Mouse (Mus musculus) neural tube, embryonic 15.5 days (tissue): Measurements from ENCODE around the gene Cep85l. TPM values are rescaled to one million over a fixed set of nuclear protein-coding genes. Genes with fewer than 3 reads are reported as not detected.

Experiments used
- ATAC-seq: fragments of 200-750 bp; cut with Nextera tagmentation; 2 replicates; pipeline ENCODE4 v1.8.0; 2017; ENCODE audit warnings: mild to moderate bottlenecking, moderate TSS enrichment, moderate library complexity; ENCODE audit not compliant: low FRiP score
- H3K27ac ChIP-seq: fragments of 300-500 bp; sonication (generic); replicated peaks from 2 replicates; pipeline ENCODE4 v1.5.1; 2015; ENCODE audit warnings: mild to moderate bottlenecking, inconsistent platforms
- H3K27me3 ChIP-seq: fragments of 300-500 bp; sonication (generic); replicated peaks from 2 replicates; pipeline ENCODE4 v1.6.1; 2015; ENCODE audit warnings: inconsistent platforms
- H3K36me3 ChIP-seq: fragments of 300-500 bp; sonication (generic); 2 replicates; pipeline ENCODE4 v1.6.1; 2015; ENCODE audit warnings: inconsistent platforms
- H3K4me1 ChIP-seq: fragments of 300-500 bp; sonication (generic); 2 replicates; pipeline ENCODE4 v1.6.1; 2015; ENCODE audit warnings: inconsistent platforms
- H3K4me2 ChIP-seq: fragments of 300-500 bp; sonication (generic); 2 replicates; pipeline ENCODE4 v1.6.1; 2015; ENCODE audit warnings: inconsistent platforms, mild to moderate bottlenecking, moderate library complexity
- H3K4me3 ChIP-seq: fragments of 300-500 bp; sonication (generic); replicated peaks from 2 replicates; pipeline ENCODE4 v1.5.1; 2015; ENCODE audit warnings: mild to moderate bottlenecking, inconsistent platforms
- H3K9ac ChIP-seq: fragments of 300-500 bp; sonication (generic); replicated peaks from 2 replicates; pipeline ENCODE4 v1.6.1; 2015; ENCODE audit warnings: mild to moderate bottlenecking, inconsistent platforms
- H3K9me3 ChIP-seq: fragments of 300-500 bp; sonication (generic); replicated peaks from 2 replicates; pipeline ENCODE4 v1.6.1; 2016; ENCODE audit warnings: inconsistent platforms
- WGBS: fragments of 180-500 bp; shearing (Covaris S2); methylation state at CpG from one replicate; pipeline ENCODE4 v1.1.7; 2015; ENCODE audit warnings: mixed read lengths; 5-methylcytosine and 5-hydroxymethylcytosine counted together
- polyA plus RNA-seq: library from polyadenylated mRNA; unstranded; fragments of >200 nt; fragmentation: Nextera tagmentation; extraction: Ambion mirVana; gene quantifications from 2 replicates; pipeline ENCODE4 v1.2.1, GENCODE M21; 2015

The Cep85l gene
- polyA plus RNA-seq, 1 experiment from 2014 or later: 5.0 TPM

- H3K9ac ChIP-seq: no peak overlapping the region
- 82% methylated on average over 3 of the region's 3 CpGs for WGBS
- no peak overlapping the region for H3K27ac ChIP-seq
- no peaks in the 10 kb centered on the region for H3K9me3 ChIP-seq
- no peak overlapping the region for H3K4me2 ChIP-seq
- H3K36me3 ChIP-seq: peaks cover 7% of the 10 kb centered on the region
- H3K4me3 ChIP-seq: no peak overlapping the region
- H3K4me1 ChIP-seq: peaks cover 8% of the 10 kb centered on the region
- no peaks in the 10 kb centered on the region for H3K27me3 ChIP-seq
- ATAC-seq: no peak
These were observed 26.1 kb downstream of the Cep85l start for GRCm38 (mm10) chr10:53353665-53354064.

- Histone ChIP-seq H3K27me3 (no peaks in the 10 kb centered on the region), H3K36me3 (0 out of 2 replicates have a peak, but pooled peaks cover 4% of the 10 kb centered on the region), H3K27ac (no peak overlapping the region), H3K4me1 (peaks cover 8% of the 10 kb centered on the region), H3K9ac (no peak overlapping the region), H3K4me2 (no peak overlapping the region), H3K4me3 (no peak overlapping the region), H3K9me3 (no peaks in the 10 kb centered on the region)
- no peak for ATAC-seq
- 95% methylated on average over 1 of the region's 1 CpGs for WGBS
These were observed 30.5 kb downstream of the Cep85l start for GRCm38 (mm10) chr10:53349254-53349653.

GRCm38 (mm10) chr10:53347787-53348755 lies 31.7 kb downstream of the Cep85l start:
- no peaks in the 10 kb centered on the region for H3K9me3 ChIP-seq
- H3K4me2 ChIP-seq: no peak overlapping the region
- peak; percentile 76 for ATAC-seq
- peaks cover 10% of the 10 kb centered on the region for H3K4me1 ChIP-seq
- 0 out of 2 replicates have a peak, but pooled peaks cover 4% of the 10 kb centered on the region for H3K36me3 ChIP-seq
- peak overlapping the region; percentile 37; the same call in 1 of the 2 replicates for H3K27ac ChIP-seq
- H3K9ac ChIP-seq: no peak overlapping the region
- H3K4me3 ChIP-seq: no peak overlapping the region
- no peaks in the 10 kb centered on the region for H3K27me3 ChIP-seq
- WGBS: 57% methylated on average over 10 of the region's 10 CpGs

GRCm38 (mm10) chr10:53346916-53347315 lies 32.8 kb downstream of the Cep85l start:
- Histone ChIP-seq H3K27me3 (no peaks in the 10 kb centered on the region), H3K4me3 (no peak overlapping the region), H3K36me3 (0 out of 2 replicates have a peak, but pooled peaks cover 4% of the 10 kb centered on the region), H3K4me1 (peaks cover 10% of the 10 kb centered on the region), H3K9me3 (no peaks in the 10 kb centered on the region), H3K9ac (no peak overlapping the region), H3K4me2 (no peak overlapping the region), H3K27ac (no peak overlapping the region)
- WGBS: 90% methylated on average over 5 of the region's 5 CpGs
- no peak for ATAC-seq

GRCm38 (mm10) chr10:53346506-53346905 lies 33.2 kb downstream of the Cep85l start:
- Histone ChIP-seq H3K27ac (no peak overlapping the region), H3K4me2 (no peak overlapping the region), H3K36me3 (0 out of 2 replicates have a peak, but pooled peaks cover 4% of the 10 kb centered on the region), H3K9me3 (no peaks in the 10 kb centered on the region), H3K9ac (no peak overlapping the region), H3K4me3 (no peak overlapping the region), H3K4me1 (peaks cover 10% of the 10 kb centered on the region), H3K27me3 (no peaks in the 10 kb centered on the region)
- ATAC-seq: no peak
- WGBS: 54% methylated on average over 3 of the region's 3 CpGs

GRCm38 (mm10) chr10:53345508-53345907 lies 34.2 kb downstream of the Cep85l start:
- WGBS: 89% methylated on average over 4 of the region's 4 CpGs
- no peak for ATAC-seq

GRCm38 (mm10) chr10:53343865-53344264 lies 35.9 kb downstream of the Cep85l start:
- no peak for ATAC-seq
- WGBS: 62% methylated on average over 10 of the region's 10 CpGs
- Histone ChIP-seq H3K4me3 (no peak overlapping the region), H3K9me3 (no peaks in the 10 kb centered on the region), H3K36me3 (0 out of 2 replicates have a peak, but pooled peaks cover 4% of the 10 kb centered on the region), H3K4me2 (no peak overlapping the region), H3K27me3 (no peaks in the 10 kb centered on the region), H3K9ac (no peak overlapping the region), H3K27ac (no peak overlapping the region), H3K4me1 (peaks cover 2% of the 10 kb centered on the region; the same call in 1 of the 2 replicates)

More at GRCm38 (mm10) chr10:53345508-53345907, 34.2 kb downstream of the Cep85l start:
- H3K27ac ChIP-seq: no peak overlapping the region
- peaks cover 4% of the 10 kb centered on the region for H3K4me1 ChIP-seq
- H3K36me3 ChIP-seq: 0 out of 2 replicates have a peak, but pooled peaks cover 4% of the 10 kb centered on the region
- H3K9ac ChIP-seq: no peak overlapping the region
- H3K4me3 ChIP-seq: no peak overlapping the region
- H3K27me3 ChIP-seq: no peaks in the 10 kb centered on the region
- H3K4me2 ChIP-seq: no peak overlapping the region
- no peaks in the 10 kb centered on the region for H3K9me3 ChIP-seq

- WGBS: 34% methylated on average over 6 of the region's 6 CpGs
- H3K9me3 ChIP-seq: no peaks in the 10 kb centered on the region
- no peak for ATAC-seq
These were observed 36.4 kb downstream of the Cep85l start for GRCm38 (mm10) chr10:53343384-53343783.

GRCm38 (mm10) chr10:53342166-53342728 lies 37.5 kb downstream of the Cep85l start:
- Histone ChIP-seq H3K36me3 (no peaks in the 10 kb centered on the region), H3K27me3 (no peaks in the 10 kb centered on the region), H3K27ac (no peak overlapping the region), H3K4me3 (no peak overlapping the region), H3K4me1 (peaks cover 2% of the 10 kb centered on the region; the same call in 1 of the 2 replicates), H3K4me2 (no peak overlapping the region), H3K9ac (no peak overlapping the region), H3K9me3 (no peaks in the 10 kb centered on the region)
- no peak for ATAC-seq
- WGBS: 92% methylated on average over 9 of the region's 9 CpGs

More at GRCm38 (mm10) chr10:53343384-53343783, 36.4 kb downstream of the Cep85l start:
- Histone ChIP-seq H3K36me3 (no peaks in the 10 kb centered on the region), H3K4me1 (peaks cover 2% of the 10 kb centered on the region; the same call in 1 of the 2 replicates), H3K27me3 (no peaks in the 10 kb centered on the region), H3K9ac (no peak overlapping the region), H3K4me2 (no peak overlapping the region), H3K4me3 (no peak overlapping the region), H3K27ac (no peak overlapping the region)

GRCm38 (mm10) chr10:53341288-53341965 lies 38.3 kb downstream of the Cep85l start:
- H3K27me3 ChIP-seq: no peaks in the 10 kb centered on the region
- ATAC-seq: peak; percentile 55; the same call in 1 of the 2 replicates
- H3K4me2 ChIP-seq: no peak overlapping the region
- no peak overlapping the region for H3K9ac ChIP-seq
- H3K36me3 ChIP-seq: no peaks in the 10 kb centered on the region
- H3K9me3 ChIP-seq: no peaks in the 10 kb centered on the region
- H3K4me1 ChIP-seq: peaks cover 2% of the 10 kb centered on the region; the same call in 1 of the 2 replicates
- no peak overlapping the region for H3K4me3 ChIP-seq
- H3K27ac ChIP-seq: no peak overlapping the region
- whole genome bisulfite sequencing: 77% methylated on average over 7 of the region's 7 CpGs

- no peak overlapping the region for H3K4me2 ChIP-seq
- no peaks in the 10 kb centered on the region for H3K36me3 ChIP-seq
- no peak overlapping the region for H3K27ac ChIP-seq
- H3K9ac ChIP-seq: no peak overlapping the region
- H3K9me3 ChIP-seq: no peaks in the 10 kb centered on the region
- no peak overlapping the region for H3K4me3 ChIP-seq
- no peaks in the 10 kb centered on the region for H3K27me3 ChIP-seq
- H3K4me1 ChIP-seq: peaks cover 2% of the 10 kb centered on the region; the same call in 1 of the 2 replicates
- WGBS: 71% methylated on average over 2 of the region's 2 CpGs
- no peak for ATAC-seq
These were observed 40.7 kb downstream of the Cep85l start for GRCm38 (mm10) chr10:53339045-53339444.
